8 mouse cellular contexts compared by ENCODE assay signal in genomic region chr19:4511116-4511841, GRCm38 (mm10). TPM values are rescaled to one million over a fixed set of nuclear protein-coding genes. Genes with fewer than 3 reads are reported as not detected.
DNase-seq lines count a peak whose midpoint lies in the region; ATAC-seq lines count a peak whose summit lies in the region.

No protein-coding gene starts in this region.

- H3K27ac ChIP-seq in heart, embryonic 13.5 days (replicated peaks): no peak overlapping the region
- no peak overlapping the region for H3K27ac ChIP-seq in hindbrain, embryonic 10.5 days
- H3K27ac ChIP-seq in macrophage: no peak overlapping the region

- H3K4me3 ChIP-seq in heart, embryonic 13.5 days: peak overlapping the region; percentile 65
- H3K4me3 ChIP-seq in hindbrain, embryonic 10.5 days: peak overlapping the region; percentile 63
- peak overlapping the region; percentile 29 for H3K4me3 ChIP-seq in macrophage (ENCODE audit: inconsistent target)

- no peaks in the 10 kb centered on the region for H3K79me2 ChIP-seq in macrophage (ENCODE audit: inconsistent target)

- no peak for ATAC-seq in heart, embryonic 13.5 days (ENCODE audit: extremely low read depth, insufficient number of reproducible peaks, low FRiP score, low TSS enrichment)
- no peak for ATAC-seq in granulocyte monocyte progenitor cell, adult 5-6 weeks (replicated peaks; ENCODE audit: poor library complexity, severe bottlenecking)
- no peak for ATAC-seq in megakaryocyte-erythroid progenitor cell, adult 5-6 weeks (replicated peaks; ENCODE audit: low FRiP score, low TSS enrichment, poor library complexity, severe bottlenecking)

- 11% methylated on average over 13 of the region's 13 CpGs for WGBS in heart, embryonic 13.5 days
- 8% methylated on average over 13 of the region's 13 CpGs for WGBS in hindbrain, embryonic 10.5 days
- 17% methylated on average over 13 of the region's 13 CpGs for WGBS in macrophage (ENCODE audit: missing documents)

- no peaks in the 10 kb centered on the region for H3K36me3 ChIP-seq in heart, embryonic 13.5 days
- no peaks in the 10 kb centered on the region for H3K36me3 ChIP-seq in hindbrain, embryonic 10.5 days
- no peaks in the 10 kb centered on the region for H3K36me3 ChIP-seq in macrophage (ENCODE audit: inconsistent target)

- DNase-seq in heart, adult 8-10 months (ENCODE audit: low spot score): no peak
- DNase-seq in adipocyte (ENCODE audit: low spot score): peak; percentile 94
- DNase-seq in hindbrain, embryonic 10.5 days (ENCODE audit: low spot score): no peak
- DNase-seq in thymus, postnatal 0 days (ENCODE audit: low spot score): no peak

- peaks cover 10% of the 10 kb centered on the region for H3K27me3 ChIP-seq in heart, embryonic 13.5 days (replicated peaks)
- peaks cover 11% of the 10 kb centered on the region; the same call in 1 of the 2 replicates for H3K27me3 ChIP-seq in hindbrain, embryonic 10.5 days (ENCODE audit: insufficient read depth, poor library complexity, severe bottlenecking)

- H3K9ac ChIP-seq in heart, embryonic 13.5 days: peak overlapping the region; percentile 77

- peak overlapping the region; percentile 95 for H3K4me2 ChIP-seq in heart, embryonic 13.5 days

- peaks cover 23% of the 10 kb centered on the region for H3K4me1 ChIP-seq in heart, embryonic 13.5 days
- peaks cover 18% of the 10 kb centered on the region for H3K4me1 ChIP-seq in hindbrain, embryonic 10.5 days (replicated peaks)

- no peaks in the 10 kb centered on the region for H3K9me3 ChIP-seq in heart, embryonic 13.5 days
- H3K9me3 ChIP-seq in hindbrain, embryonic 10.5 days: no peaks in the 10 kb centered on the region

RNA-seq across cellular contexts. Expression of gene Pcx, which starts 1.0 kb away (rescaled TPM):
- polyA plus RNA-seq in heart, embryonic 13.5 days (2015; fragmentation: Nextera tagmentation; extraction: Ambion mirVana): 11.6 and 13.1 TPM in 2 replicates
- total RNA-seq in heart, adult 8-10 months (2022): 10 to 100 TPM; 38.8 to 58.2 (median 43.9) TPM
- polyA plus RNA-seq in hindbrain, embryonic 10.5 days (2016; fragmentation: Nextera tagmentation; extraction: Ambion mirVana): 23.1 and 25.5 TPM in 2 replicates
- total RNA-seq in macrophage (2018; cell fraction: chromatin; rRNA removed): 1 to 10 TPM in 7 of 26 experiments, under 1 TPM in 14, not detected in 5; 0.18 to 2.5 (median 0.71) TPM
- 1 to 10 TPM in 3 of 26 experiments, under 1 TPM in 23; 0.29 to 1.2 (median 0.58) TPM for total RNA-seq in macrophage (2018; cell fraction: cytosol; rRNA removed)
- total RNA-seq in macrophage (2018; cell fraction: nucleus; rRNA removed): 1 to 10 TPM in 5 of 26 experiments, under 1 TPM in 19, not detected in 2; 0.17 to 5.0 (median 0.72) TPM
- 0.35 to 0.94 TPM (median 0.49 TPM) in 3 replicates for polyA plus RNA-seq in macrophage (2018)
- 5.2 and 5.3 TPM in 2 replicates for polyA plus RNA-seq in thymus, postnatal 0 days (2015; fragmentation: Nextera tagmentation; extraction: Ambion mirVana)
- 0.95 and 4.0 TPM in 2 replicates for total RNA-seq in granulocyte monocyte progenitor cell, adult 5-6 weeks (2014; fragmentation: Nextera tagmentation)
- 0.82 and 6.1 TPM in 2 replicates for total RNA-seq in granulocyte monocyte progenitor cell, adult 5-6 weeks (2017)
- total RNA-seq in megakaryocyte-erythroid progenitor cell, adult 5-6 weeks (2014; fragmentation: Nextera tagmentation): 4.8 and 11.0 TPM in 2 replicates
- 2.9 and 3.9 TPM in 2 replicates for total RNA-seq in megakaryocyte-erythroid progenitor cell, adult 5-6 weeks (2017)

RNA-seq across cellular contexts. Expression of gene 2010003K11Rik, which starts 12.9 kb away (rescaled TPM):
- polyA plus RNA-seq in heart, embryonic 13.5 days (2015; fragmentation: Nextera tagmentation; extraction: Ambion mirVana): not detected in 2 replicates
- total RNA-seq in heart, adult 8-10 months (2022): not detected
- polyA plus RNA-seq in hindbrain, embryonic 10.5 days (2016; fragmentation: Nextera tagmentation; extraction: Ambion mirVana): 0.13 TPM in 1 of 2 replicates, not detected in the other
- total RNA-seq in macrophage (2018; cell fraction: chromatin; rRNA removed): not detected
- not detected for total RNA-seq in macrophage (2018; cell fraction: cytosol; rRNA removed)
- not detected for total RNA-seq in macrophage (2018; cell fraction: nucleus; rRNA removed)
- not detected in 3 replicates for polyA plus RNA-seq in macrophage (2018)
- not detected in 2 replicates for polyA plus RNA-seq in thymus, postnatal 0 days (2015; fragmentation: Nextera tagmentation; extraction: Ambion mirVana)
- not detected in 2 replicates for total RNA-seq in granulocyte monocyte progenitor cell, adult 5-6 weeks (2014; fragmentation: Nextera tagmentation)
- total RNA-seq in granulocyte monocyte progenitor cell, adult 5-6 weeks (2017): not detected in 2 replicates
- total RNA-seq in megakaryocyte-erythroid progenitor cell, adult 5-6 weeks (2014; fragmentation: Nextera tagmentation): not detected in 2 replicates
- total RNA-seq in megakaryocyte-erythroid progenitor cell, adult 5-6 weeks (2017): not detected in 2 replicates

RNA-seq across cellular contexts. Expression of gene Syt12, which starts 34.0 kb away (rescaled TPM):
- 0.94 and 1.1 TPM in 2 replicates for polyA plus RNA-seq in heart, embryonic 13.5 days (2015; fragmentation: Nextera tagmentation; extraction: Ambion mirVana)
- total RNA-seq in heart, adult 8-10 months (2022): 10 to 100 TPM in 1 of 4 experiments, 1 to 10 TPM in 3; 4.2 to 13.5 (median 6.1) TPM
- 1.2 and 1.6 TPM in 2 replicates for polyA plus RNA-seq in hindbrain, embryonic 10.5 days (2016; fragmentation: Nextera tagmentation; extraction: Ambion mirVana)
- total RNA-seq in macrophage (2018; cell fraction: chromatin; rRNA removed): not detected
- total RNA-seq in macrophage (2018; cell fraction: cytosol; rRNA removed): under 1 TPM in 1 of 26 experiments, not detected in 25; 0.04 TPM
- total RNA-seq in macrophage (2018; cell fraction: nucleus; rRNA removed): not detected
- polyA plus RNA-seq in macrophage (2018): not detected in 3 replicates
- 0.82 and 1.5 TPM in 2 replicates for polyA plus RNA-seq in thymus, postnatal 0 days (2015; fragmentation: Nextera tagmentation; extraction: Ambion mirVana)
- not detected in 2 replicates for total RNA-seq in granulocyte monocyte progenitor cell, adult 5-6 weeks (2014; fragmentation: Nextera tagmentation)
- total RNA-seq in granulocyte monocyte progenitor cell, adult 5-6 weeks (2017): not detected in 2 replicates
- total RNA-seq in megakaryocyte-erythroid progenitor cell, adult 5-6 weeks (2014; fragmentation: Nextera tagmentation): not detected in 2 replicates
- not detected in 2 replicates for total RNA-seq in megakaryocyte-erythroid progenitor cell, adult 5-6 weeks (2017)
